Mouse (Mus musculus): ENCODE data around the gene Bpifc. TPM values are rescaled to one million over a fixed set of nuclear protein-coding genes. Genes with fewer than 3 reads are reported as not detected.

Gene Bpifc
- total RNA-seq, 2 experiments from 2014 or later: not detected

DNA sequence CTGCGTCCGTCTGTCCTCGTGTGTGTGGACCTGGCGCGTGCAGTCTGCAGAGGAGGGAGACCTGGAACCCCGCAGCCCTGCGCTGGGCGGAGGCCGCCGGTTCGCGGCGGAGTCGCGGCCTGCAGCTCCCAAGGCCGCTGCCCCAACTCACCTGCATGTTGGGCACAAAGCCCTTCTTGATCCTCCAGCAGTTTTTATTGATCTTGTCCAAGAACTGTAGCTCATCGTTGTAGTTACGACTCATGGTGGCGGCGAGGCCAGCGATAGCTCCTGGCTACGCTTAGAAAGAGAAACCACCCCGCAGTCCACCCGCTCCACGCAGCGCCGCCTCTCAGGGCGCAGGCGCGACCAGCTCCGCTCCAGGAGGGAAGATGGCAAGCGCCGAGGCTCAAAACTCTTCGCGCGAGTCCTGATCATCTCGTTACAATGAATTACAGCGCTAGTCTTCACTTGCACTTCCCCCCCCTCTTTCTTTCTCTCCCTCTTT, 54.2 kb downstream of the Bpifc start, which contains the start of gene Rtcb:
Gene Rtcb (minus strand): TSS at position 360 of the 487 bp plus-strand sequence.
- intact Hi-C loops (cut with DNase I; ENCODE audit: low total_unique reads): no loop called here

DNA sequence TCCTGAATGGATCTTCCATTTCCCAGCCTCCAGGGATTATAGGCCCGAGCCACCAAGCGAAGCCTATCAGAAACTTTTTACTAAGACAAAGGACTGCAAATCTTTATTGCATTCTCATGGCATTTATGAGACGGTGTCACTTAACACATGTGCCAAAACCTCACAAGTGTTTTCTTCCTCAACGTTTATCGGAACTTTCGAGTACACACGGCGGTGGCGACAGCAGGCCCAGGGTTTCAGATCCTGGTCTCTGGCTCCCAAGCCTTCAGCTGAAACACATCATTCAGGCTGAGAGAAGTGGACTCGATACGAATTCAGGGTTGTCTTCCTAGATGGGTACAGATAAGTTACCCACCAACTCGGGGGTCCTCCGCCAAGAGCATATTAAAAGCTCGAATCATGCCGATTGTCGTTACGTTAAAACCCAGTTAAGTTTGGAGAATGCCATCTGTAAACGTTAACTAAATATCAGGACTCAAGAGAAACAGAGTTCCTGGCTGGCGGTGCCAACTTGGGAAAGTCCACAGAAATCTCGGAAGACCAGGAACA, 54.8 kb downstream of the Bpifc start:
- no peak for DNase-seq
- intact Hi-C loops (cut with DNase I; ENCODE audit: low total_unique reads): no loop called here

More for the DNA sequence above, 54.2 kb downstream of the Bpifc start, which contains the start of gene Rtcb:
- DNase-seq: peak; percentile 97

DNA sequence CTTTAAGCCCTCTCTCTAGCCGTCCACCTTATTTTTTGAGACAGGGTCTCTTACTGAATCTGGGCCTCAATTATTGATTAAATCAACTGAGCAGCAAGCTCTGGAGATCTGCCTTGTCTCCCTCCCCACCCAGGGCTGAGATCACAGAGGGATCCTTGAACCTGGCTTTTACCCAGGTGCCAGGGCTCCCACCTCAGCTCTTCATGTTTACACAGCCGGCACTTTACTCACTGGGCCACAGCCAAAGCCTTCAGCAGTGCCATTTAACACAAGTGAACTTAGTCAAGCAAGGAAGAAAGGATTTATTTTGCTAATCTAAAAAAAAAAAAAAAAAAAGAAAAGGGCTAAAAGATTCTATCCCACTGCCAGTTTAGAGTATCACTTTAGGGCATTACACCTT, 57.3 kb downstream of the Bpifc start:
- intact Hi-C loops (cut with DNase I; ENCODE audit: low total_unique reads): no loop called here
- no peak for DNase-seq

DNA sequence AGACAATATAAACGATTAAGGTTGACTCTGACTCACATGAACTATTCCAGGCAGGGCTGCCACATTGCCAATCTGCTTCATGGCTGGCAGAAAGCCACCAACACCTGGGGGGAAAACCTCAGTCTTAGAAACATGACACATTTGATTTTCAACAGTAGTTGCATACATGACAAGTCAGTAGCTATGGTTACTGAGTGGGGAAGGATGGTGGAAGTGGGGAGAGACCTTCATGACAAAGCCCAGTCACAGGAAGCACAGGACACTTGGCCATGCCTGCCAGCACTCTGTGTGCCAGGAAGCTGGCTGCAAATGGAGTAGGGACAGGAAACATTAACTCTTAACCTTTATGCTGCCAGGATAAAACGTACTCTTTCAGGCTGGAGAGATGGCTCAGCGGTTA, 58.3 kb downstream of the Bpifc start:
- no peak for DNase-seq
- intact Hi-C loops (cut with DNase I; ENCODE audit: low total_unique reads): no loop called here

DNA sequence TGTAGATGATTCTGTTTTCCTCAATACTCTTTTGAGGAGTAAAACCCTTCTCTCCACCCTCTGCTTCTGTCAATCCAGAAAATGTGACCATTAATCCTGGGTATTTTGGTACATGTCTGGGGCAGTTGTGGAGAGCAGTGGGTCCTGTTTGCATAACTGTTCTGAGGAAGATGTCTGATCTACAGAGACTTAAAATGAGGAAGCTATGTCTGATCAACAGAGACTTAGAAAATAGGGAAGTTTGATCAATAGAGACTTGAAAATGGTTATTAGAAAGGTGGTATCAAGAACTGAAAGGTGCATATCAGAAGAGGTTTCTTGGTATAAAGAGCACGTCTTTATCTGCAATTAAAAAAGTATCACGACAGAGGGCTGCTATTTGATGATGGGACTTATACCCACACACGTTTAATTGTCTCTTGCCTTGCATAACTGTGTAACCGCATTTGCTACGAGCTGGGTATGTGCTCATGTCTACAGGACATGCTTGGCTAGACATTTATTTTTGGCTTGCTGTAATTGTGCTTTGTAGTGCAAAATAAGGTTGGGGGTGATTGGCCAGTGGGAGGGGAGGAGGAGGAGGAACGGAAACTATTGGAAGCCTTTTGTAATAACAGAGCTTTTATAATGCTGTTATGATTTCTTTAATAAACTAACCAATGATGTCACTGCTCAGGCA, 59.8 kb downstream of the Bpifc start:
- no peak for DNase-seq
- intact Hi-C loops (cut with DNase I; ENCODE audit: low total_unique reads): no loop called here

DNA sequence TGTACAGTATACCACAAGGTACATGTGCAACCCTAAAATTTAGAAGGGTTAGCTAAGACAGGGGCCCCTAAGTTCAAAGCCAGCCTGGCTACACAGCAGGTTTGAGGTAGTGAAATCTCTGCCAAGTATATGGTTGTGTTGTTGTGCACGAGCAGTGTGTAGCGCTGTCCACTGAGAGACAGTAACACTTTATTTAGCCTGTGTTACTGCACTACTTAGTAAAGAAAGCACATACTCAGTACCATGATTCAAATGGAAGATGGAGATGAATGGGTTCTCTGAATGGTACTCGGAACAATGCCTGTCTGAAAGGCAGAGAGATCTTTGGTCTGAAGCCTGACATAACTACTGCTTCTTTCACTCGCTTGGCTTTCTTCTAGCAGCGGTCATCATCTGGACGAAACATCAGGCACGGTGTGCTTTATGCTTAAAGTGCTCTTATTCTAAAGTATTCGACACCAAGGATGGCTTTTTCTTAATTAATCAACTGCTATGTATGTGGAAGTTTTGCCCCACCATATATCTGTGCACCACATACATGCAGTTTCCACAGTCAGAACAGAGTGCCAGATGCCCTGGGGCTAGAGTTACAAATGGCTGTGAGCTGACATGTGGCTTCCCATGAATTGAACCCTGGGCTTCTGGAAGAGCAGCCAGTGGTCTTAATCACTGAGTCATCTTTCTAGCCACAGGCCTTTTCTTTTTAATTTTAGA, 63.1 kb downstream of the Bpifc start:
- intact Hi-C loops (cut with DNase I; ENCODE audit: low total_unique reads): no loop called here
- DNase-seq: no peak

DNA sequence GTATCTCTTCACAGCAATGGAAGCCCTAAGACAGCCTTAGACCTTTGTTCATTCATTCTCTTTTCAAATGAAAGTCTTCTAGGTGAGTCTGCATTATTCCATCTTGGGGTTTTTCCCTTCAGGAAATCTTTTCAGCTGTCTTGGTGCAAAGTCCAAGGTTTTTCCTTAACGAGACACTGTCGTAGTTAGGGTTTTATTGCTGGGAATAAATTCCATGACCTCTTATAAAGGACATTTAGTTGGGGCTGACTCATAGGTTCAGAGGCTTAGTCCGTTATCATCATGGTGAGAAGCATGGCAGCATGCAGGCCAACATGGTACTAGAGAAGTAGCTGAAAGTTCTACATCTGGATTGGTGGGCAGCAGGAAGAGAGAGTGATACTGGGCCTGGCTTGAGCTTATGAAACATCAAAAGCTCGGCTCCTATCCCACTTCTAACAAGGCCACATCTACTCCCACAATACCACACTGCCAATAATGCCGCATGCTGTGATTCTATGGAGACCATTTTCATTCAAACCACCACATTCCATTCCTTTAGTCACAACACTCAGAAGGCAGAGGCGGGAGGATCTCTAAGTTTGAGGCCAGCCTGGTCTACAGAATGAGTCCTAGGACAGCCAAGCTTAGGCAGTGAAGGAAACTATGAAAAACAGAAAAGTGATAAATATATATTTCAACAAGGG, 75.3 kb downstream of the Bpifc start:
- intact Hi-C loops (cut with DNase I; ENCODE audit: low total_unique reads): no loop called here
- no peak for DNase-seq

DNA sequence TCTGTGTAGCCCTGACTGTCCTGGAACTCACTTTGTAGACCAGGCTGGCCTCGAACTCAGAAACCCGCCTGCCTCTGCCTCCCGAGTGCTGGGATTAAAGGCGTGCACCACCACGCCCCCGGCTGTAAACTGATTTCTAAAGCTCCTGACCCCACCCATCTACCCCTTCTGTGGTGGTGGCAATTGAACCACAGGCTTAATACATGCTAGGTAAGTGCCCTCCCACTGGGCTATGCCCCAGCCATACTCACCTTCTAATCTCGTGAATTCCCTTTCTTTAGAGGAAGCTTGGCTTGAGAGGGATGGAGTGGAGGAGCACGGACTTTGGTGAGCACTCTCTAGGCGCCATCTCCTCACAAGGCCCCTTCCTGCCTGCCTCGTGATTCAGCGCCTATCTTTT, 81.7 kb downstream of the Bpifc start:
- DNase-seq: no peak
- intact Hi-C loops (cut with DNase I; ENCODE audit: low total_unique reads): no loop called here

DNA sequence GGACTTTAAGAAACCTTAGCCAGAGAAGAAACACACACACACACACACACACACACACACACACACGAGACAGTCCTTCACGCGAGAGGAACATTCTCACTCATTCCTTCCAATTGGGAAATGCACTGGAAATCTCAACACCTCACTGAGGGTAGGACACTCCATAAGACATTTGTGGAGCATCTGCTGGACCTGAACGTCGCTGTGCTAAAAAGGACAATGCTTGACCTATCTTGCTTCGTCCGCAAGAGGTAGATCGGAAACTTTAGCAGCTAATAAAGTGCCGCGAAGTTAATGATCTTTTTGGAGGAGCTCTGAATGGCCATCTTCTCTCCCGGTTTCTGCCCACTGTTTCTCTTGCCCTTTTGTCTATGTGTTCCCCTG, 82.5 kb downstream of the Bpifc start:
- DNase-seq: no peak
- intact Hi-C loops (cut with DNase I; ENCODE audit: low total_unique reads): no loop called here

DNA sequence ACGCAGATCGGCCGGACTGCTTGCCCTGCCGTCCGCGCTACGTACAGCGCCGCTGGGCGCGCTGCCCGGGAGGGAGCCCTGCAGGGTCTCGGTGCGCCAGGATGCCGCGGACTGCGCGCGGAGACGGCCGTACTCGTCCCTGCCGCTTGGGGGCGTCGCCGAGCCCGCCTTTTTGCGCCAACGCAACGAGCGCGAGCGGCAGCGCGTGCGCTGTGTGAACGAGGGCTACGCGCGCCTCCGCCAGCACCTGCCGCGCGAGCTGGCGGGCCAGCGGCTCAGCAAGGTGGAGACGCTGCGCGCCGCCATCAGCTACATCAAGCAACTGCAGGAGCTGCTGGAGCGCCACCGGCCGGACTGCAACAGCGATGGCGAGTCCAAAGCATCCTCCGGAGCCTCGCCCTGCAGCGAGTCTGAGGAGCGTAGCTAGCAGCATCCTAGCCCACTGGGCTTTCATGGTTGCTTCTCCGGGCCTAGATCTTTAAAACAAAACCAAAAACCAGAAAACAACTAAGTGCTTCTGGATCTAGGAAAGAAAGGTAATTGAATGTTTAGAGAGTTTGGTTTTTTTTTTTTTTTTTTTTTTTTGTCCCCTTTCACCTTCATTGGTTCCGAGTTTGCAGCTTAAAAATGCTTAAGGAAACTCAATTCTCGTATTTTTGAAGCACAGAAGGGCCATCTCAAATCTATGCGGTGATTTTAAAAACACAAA, 83.0 kb downstream of the Bpifc start:
- DNase-seq: peak; percentile 30
- intact Hi-C loops (cut with DNase I; ENCODE audit: low total_unique reads): no loop called here

DNA sequence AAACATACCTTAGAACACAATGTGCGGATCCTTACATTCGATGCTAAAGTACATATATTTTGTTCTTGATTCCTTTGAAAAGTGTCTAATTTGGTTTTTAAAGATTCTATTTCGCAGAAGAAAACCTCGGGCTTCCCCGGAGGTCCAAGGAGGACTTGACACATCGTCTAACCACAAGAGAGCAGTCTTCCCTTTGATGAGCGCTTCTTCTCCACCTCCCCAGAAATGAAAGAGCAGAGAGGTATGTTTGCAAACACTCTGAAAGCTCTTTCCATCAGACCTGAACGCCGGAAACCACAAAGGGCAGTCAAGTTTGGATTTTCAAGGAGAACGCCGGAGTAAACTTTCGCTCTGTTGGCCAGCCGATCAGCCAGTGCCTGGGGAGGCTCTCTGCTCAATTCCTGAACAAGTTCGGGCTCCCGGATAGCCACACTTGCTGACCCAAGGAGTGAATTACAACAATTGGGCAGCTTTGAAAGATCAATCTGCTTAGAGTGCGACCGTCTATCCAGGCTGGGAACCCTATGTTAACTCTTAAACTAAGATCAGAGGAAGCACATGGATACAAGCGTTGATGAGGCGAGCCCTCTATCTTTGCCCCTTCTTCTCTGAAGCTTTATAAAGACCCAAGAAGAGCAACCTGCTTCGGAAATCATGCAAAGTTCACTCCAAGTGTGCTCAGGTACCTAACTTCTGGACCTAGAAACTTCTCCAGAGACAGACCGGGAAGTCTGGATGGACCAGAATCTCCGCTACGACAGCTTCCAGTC, 83.8 kb downstream of the Bpifc start, which contains the start of gene Ascl4:
Gene Ascl4 (plus strand): TSS at position 6 of the 770 bp plus-strand sequence.
- intact Hi-C loops (cut with DNase I; ENCODE audit: low total_unique reads): no loop called here
- DNase-seq: no peak

DNA sequence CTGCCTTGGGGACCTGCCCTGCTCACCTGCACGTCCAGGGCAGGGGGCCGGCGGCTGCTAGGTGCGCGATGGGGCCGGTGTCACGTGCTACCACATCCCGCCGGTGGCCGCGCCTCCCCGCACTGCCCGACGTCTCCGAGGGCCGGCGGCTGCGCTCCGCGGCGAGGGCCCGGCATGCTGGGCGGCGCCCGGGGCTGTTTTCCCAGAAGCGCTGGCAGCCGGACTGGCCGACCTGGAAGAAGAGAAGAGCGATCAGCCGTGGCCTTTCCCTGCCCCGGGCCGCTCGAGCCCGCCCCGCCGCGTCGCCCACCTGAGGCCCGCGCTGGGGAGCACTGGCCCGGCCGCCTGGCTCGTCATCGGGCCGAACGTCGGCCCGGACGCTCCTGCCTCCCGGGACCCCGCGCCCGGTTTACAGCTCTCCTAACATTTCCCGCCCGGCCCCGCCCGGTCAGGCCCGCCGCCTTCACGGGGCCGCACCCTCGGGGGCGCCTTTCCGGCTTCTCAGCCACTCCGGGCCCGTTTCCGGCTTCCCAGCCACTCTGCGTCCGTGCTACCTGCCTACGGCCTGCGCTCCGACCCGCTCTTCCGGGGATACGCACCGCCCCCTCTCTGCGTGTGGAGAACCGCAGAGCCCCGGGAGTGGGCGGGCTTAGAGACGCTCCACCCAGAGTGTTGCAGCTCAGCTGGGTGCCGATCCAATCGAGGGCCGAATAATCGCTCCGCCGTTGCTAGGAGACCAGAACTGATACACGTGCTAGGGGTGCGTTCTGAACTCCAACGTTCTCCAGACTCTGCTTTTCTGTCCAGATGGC, 95.0 kb downstream of the Bpifc start, which contains the start of gene Prdm4:
Gene Prdm4 (minus strand): TSS at position 645 of the 812 bp plus-strand sequence.
- peak; percentile 98 for DNase-seq
- intact Hi-C loops (cut with DNase I; ENCODE audit: low total_unique reads): no loop called here

Other genes starting within 250 kb of the Bpifc start
- 10 to 100 TPM; 13.6 to 15.9 TPM for gene Pwp1, start 182.4 kb downstream of the Bpifc start, total RNA-seq (2021)
- 10 to 100 TPM; 10.5 to 11.6 TPM for gene Prdm4, start 94.8 kb downstream of the Bpifc start, total RNA-seq (2021)
- gene Ascl4, start 84.2 kb downstream of the Bpifc start, total RNA-seq (2021): not detected
- 10 to 100 TPM; 53.7 to 54.6 TPM for gene Rtcb, start 54.1 kb downstream of the Bpifc start, total RNA-seq (2021)
- gene Fbxo7, start 10.1 kb upstream of the Bpifc start, total RNA-seq (2021): 10 to 100 TPM in 1 of 2 experiments, 1 to 10 TPM in 1; 8.5 to 10.3 TPM